Mouse (Mus musculus): ENCODE data around the gene Oas2.

The Oas2 gene

DNA sequence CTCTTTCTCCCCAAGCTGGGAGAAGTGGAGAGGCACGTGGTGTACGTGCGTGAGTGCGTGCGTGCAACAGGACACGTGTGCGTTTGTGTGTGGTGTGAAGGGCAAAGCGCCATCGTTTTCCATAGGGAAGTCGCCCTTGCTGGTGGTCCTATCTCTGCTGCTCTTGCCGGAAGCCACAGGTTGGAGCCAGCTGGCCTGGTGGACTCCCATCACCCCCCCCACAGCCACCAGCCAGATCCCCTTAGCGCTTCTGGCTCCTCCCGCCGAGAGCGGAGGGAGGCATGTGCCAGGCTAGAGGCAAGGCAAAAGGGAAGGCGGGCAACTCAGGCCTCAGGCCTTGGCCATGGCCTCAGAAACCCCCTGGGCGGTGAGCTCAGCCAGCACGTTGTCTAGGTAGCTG lies 68.7 kb downstream of the Oas2 start:
- in situ Hi-C loops (cut with MboI; ENCODE audit: low pct_unique_long_range_greater_than_20kb in 1 of 2, low sequenced_read_pairs in 2 of 2, unreplicated experiment in 1 of 2): no loop called here

Measured in mouse embryonic stem cell (cell line).